Mouse (Mus musculus): Measurements from ENCODE around the gene Prim2. TPM values are rescaled to one million over a fixed set of nuclear protein-coding genes. Genes with fewer than 3 reads are reported as not detected.

Gene Prim2
- polyA plus RNA-seq, 1 experiment = 2.5 TPM

DNA sequence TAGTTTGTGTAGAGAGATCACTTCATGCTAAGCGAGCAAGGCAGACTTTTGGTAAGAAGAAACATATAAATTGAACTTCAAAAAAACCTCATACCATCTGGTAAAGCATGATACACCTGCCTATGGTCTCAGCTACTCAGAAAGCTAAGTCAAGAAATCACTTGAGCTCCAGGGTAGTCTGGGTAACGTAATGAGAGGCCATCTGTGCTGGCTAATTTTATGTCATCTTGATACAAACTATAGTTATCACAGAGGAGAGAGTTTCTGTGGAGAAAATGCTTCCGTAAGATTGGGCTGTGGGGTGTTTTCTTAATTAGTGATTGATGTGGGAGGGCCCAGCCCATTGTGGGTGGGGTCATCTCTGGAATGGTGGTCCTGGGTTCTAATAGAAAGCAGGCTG, 24.3 kb upstream of the Prim2 start:
- no peaks in the 10 kb centered on the region for H3K27me3 ChIP-seq (ENCODE audit: control insufficient read depth, insufficient read depth, low read length)
- no peaks in the 10 kb centered on the region for H3K36me3 ChIP-seq (ENCODE audit: control insufficient read depth, insufficient read depth, low read length)
- no peaks in the 10 kb centered on the region for H3K4me1 ChIP-seq (ENCODE audit: control insufficient read depth, insufficient read depth, insufficient read length, low read length)
- TF ChIP-seq CTCF (IDR thresholded peaks at IDR 0.05; ENCODE audit: extremely low read depth, insufficient read length, insufficient replicate concordance, low read depth, low read length) (no peak), POLR2A (IDR thresholded peaks at IDR 0.05; ENCODE audit: low read depth, low read length) (no peak)
- no peak overlapping the region for H3K4me3 ChIP-seq (ENCODE audit: low read depth, low read length)
- 76% methylated on average over 3 of the region's 3 CpGs for WGBS
- H3K27ac ChIP-seq (ENCODE audit: insufficient read depth, low read depth, low read length) = no peak overlapping the region

GRCm38 (mm10) chr1:33690087-33690448, 20.5 kb upstream of the Prim2 start:
- Histone ChIP-seq H3K27me3 (ENCODE audit: control insufficient read depth, insufficient read depth, low read length) (no peaks in the 10 kb centered on the region), H3K27ac (ENCODE audit: insufficient read depth, low read depth, low read length) (no peak overlapping the region), H3K4me3 (ENCODE audit: low read depth, low read length) (no peak overlapping the region), H3K36me3 (ENCODE audit: control insufficient read depth, insufficient read depth, low read length) (no peaks in the 10 kb centered on the region), H3K4me1 (ENCODE audit: control insufficient read depth, insufficient read depth, insufficient read length, low read length) (no peaks in the 10 kb centered on the region)
- TF ChIP-seq CTCF (IDR thresholded peaks at IDR 0.05; ENCODE audit: extremely low read depth, insufficient read length, insufficient replicate concordance, low read depth, low read length) = no peak
- TF ChIP-seq POLR2A (IDR thresholded peaks at IDR 0.05; ENCODE audit: low read depth, low read length) = no peak
- WGBS = 34% methylated on average over 4 of the region's 4 CpGs

- Histone ChIP-seq H3K4me1 (ENCODE audit: control insufficient read depth, insufficient read depth, insufficient read length, low read length) (no peaks in the 10 kb centered on the region), H3K27ac (ENCODE audit: insufficient read depth, low read depth, low read length) (no peak overlapping the region), H3K27me3 (ENCODE audit: control insufficient read depth, insufficient read depth, low read length) (no peaks in the 10 kb centered on the region), H3K4me3 (ENCODE audit: low read depth, low read length) (no peak overlapping the region), H3K36me3 (ENCODE audit: control insufficient read depth, insufficient read depth, low read length) (no peaks in the 10 kb centered on the region)
- WGBS = 83% methylated on average over 8 of the region's 8 CpGs
- TF ChIP-seq POLR2A (IDR thresholded peaks at IDR 0.05; ENCODE audit: low read depth, low read length) (no peak), CTCF (IDR thresholded peaks at IDR 0.05; ENCODE audit: extremely low read depth, insufficient read length, insufficient replicate concordance, low read depth, low read length) (no peak)
Measured at GRCm38 (mm10) chr1:33689446-33690086, 20.0 kb upstream of the Prim2 start.

- 56% methylated on average over 2 of the region's 2 CpGs for WGBS
- Histone ChIP-seq H3K36me3 (ENCODE audit: control insufficient read depth, insufficient read depth, low read length) (no peaks in the 10 kb centered on the region), H3K27ac (ENCODE audit: insufficient read depth, low read depth, low read length) (no peak overlapping the region), H3K27me3 (ENCODE audit: control insufficient read depth, insufficient read depth, low read length) (no peaks in the 10 kb centered on the region), H3K4me3 (ENCODE audit: low read depth, low read length) (no peak overlapping the region), H3K4me1 (ENCODE audit: control insufficient read depth, insufficient read depth, insufficient read length, low read length) (no peaks in the 10 kb centered on the region)
- TF ChIP-seq POLR2A (IDR thresholded peaks at IDR 0.05; ENCODE audit: low read depth, low read length) (no peak), CTCF (IDR thresholded peaks at IDR 0.05; ENCODE audit: extremely low read depth, insufficient read length, insufficient replicate concordance, low read depth, low read length) (no peak)
Measured at GRCm38 (mm10) chr1:33688810-33689209, 19.2 kb upstream of the Prim2 start.

- H3K4me3 ChIP-seq (ENCODE audit: low read depth, low read length) = no peak overlapping the region
- no peaks in the 10 kb centered on the region for H3K27me3 ChIP-seq (ENCODE audit: control insufficient read depth, insufficient read depth, low read length)
- H3K27ac ChIP-seq (ENCODE audit: insufficient read depth, low read depth, low read length) = no peak overlapping the region
- no peaks in the 10 kb centered on the region for H3K4me1 ChIP-seq (ENCODE audit: control insufficient read depth, insufficient read depth, insufficient read length, low read length)
- no peaks in the 10 kb centered on the region for H3K36me3 ChIP-seq (ENCODE audit: control insufficient read depth, insufficient read depth, low read length)
- TF ChIP-seq CTCF (IDR thresholded peaks at IDR 0.05; ENCODE audit: extremely low read depth, insufficient read length, insufficient replicate concordance, low read depth, low read length) (no peak), POLR2A (IDR thresholded peaks at IDR 0.05; ENCODE audit: low read depth, low read length) (no peak)
- WGBS = 59% methylated on average over 8 of the region's 8 CpGs
Measured at GRCm38 (mm10) chr1:33684459-33684858, 14.9 kb upstream of the Prim2 start.

DNA sequence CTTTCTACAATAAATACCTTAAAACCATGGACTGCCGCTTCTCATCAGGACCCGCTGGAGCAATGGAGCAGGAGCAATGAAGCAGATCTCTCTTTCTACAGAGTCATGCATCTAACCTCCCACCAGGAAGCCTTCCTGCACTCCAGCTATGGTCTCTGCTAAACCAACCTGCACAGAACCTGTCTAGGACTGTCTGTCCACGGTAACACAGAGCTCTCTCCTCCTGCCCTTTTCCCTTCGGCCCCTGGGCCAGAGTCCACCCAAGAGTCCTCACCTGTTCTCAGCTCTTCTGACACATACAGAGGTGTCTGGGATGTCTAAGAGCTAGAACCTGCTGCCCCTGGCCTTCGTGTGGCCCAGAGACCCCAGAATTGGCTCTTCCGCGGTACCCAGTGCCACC, 11.3 kb upstream of the Prim2 start:
- H3K4me1 ChIP-seq (ENCODE audit: control insufficient read depth, insufficient read depth, insufficient read length, low read length) = no peaks in the 10 kb centered on the region
- no peaks in the 10 kb centered on the region for H3K27me3 ChIP-seq (ENCODE audit: control insufficient read depth, insufficient read depth, low read length)
- no peak overlapping the region for H3K27ac ChIP-seq (ENCODE audit: insufficient read depth, low read depth, low read length)
- no peak overlapping the region for H3K4me3 ChIP-seq (ENCODE audit: low read depth, low read length)
- no peak for TF ChIP-seq CTCF (IDR thresholded peaks at IDR 0.05; ENCODE audit: extremely low read depth, insufficient read length, insufficient replicate concordance, low read depth, low read length)
- H3K36me3 ChIP-seq (ENCODE audit: control insufficient read depth, insufficient read depth, low read length) = no peaks in the 10 kb centered on the region
- 89% methylated on average over 7 of the region's 7 CpGs for WGBS

GRCm38 (mm10) chr1:33680435-33680834, 10.8 kb upstream of the Prim2 start:
- 59% methylated on average over 4 of the region's 4 CpGs for WGBS
- H3K36me3 ChIP-seq (ENCODE audit: control insufficient read depth, insufficient read depth, low read length) = no peaks in the 10 kb centered on the region
- no peak for TF ChIP-seq POLR2A (IDR thresholded peaks at IDR 0.05; ENCODE audit: low read depth, low read length)
- TF ChIP-seq CTCF (IDR thresholded peaks at IDR 0.05; ENCODE audit: extremely low read depth, insufficient read length, insufficient replicate concordance, low read depth, low read length) = no peak
- H3K4me1 ChIP-seq (ENCODE audit: control insufficient read depth, insufficient read depth, insufficient read length, low read length) = no peaks in the 10 kb centered on the region
- no peaks in the 10 kb centered on the region for H3K27me3 ChIP-seq (ENCODE audit: control insufficient read depth, insufficient read depth, low read length)
- no peak overlapping the region for H3K4me3 ChIP-seq (ENCODE audit: low read depth, low read length)
- no peak overlapping the region for H3K27ac ChIP-seq (ENCODE audit: insufficient read depth, low read depth, low read length)

Data from small intestine, adult 2 months (tissue).